Mouse (Mus musculus): ENCODE results near the gene Slc25a4.

DNA sequence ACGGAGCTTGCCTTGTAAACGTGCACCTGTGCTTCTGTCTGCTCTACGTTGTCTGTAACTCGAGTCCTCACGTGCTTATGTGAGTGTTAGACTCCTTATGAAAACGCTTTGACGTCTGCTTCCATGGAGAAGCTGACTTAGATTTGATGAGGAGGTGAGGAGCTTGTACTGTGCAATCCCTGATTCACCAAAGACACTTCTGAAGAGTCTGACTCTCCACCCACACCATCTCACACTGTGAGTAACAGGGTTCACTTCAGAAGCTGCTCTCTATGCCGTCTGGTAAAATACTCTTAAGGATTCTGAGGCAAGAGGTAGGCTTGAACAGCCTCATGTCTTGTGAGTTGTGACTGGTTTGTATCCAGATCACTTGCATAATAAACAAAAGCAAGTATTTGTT, 18.0 kb downstream of the Slc25a4 start:
- TF ChIP-seq POLR2A (IDR thresholded peaks at IDR 0.05; ENCODE audit: borderline replicate concordance, insufficient read depth, low read length) (no peak), CTCF (IDR thresholded peaks at IDR 0.05; ENCODE audit: borderline replicate concordance, insufficient read depth, low read depth, low read length) (no peak)

All from cerebellum, adult 2 months (tissue).